Mouse (Mus musculus) heart, adult 2 months (tissue): ENCODE results near the gene Rftn2. TPM values are rescaled to one million over a fixed set of nuclear protein-coding genes. Genes with fewer than 3 reads are reported as not detected.

Source experiments
- DNase-seq, 2 experiments: peaks; one replicate each; pipeline ENCODE4 v3.0.0; 2021
- H3K27ac ChIP-seq: fragments of 200-600 bp; 2 replicates; pipeline ENCODE4 v1.8.1; 2022
- H3K27me3 ChIP-seq: fragments of 200-500 bp; 2 replicates; pipeline ENCODE4 v1.6.1; 2012; ENCODE audit warnings: mild to moderate bottlenecking, low read length, inconsistent platforms, mixed read lengths; ENCODE audit not compliant: control insufficient read depth, insufficient read depth
- H3K36me3 ChIP-seq: fragments of 200-500 bp; 2 replicates; pipeline ENCODE4 v1.6.1; 2012; ENCODE audit warnings: low read length, inconsistent platforms; ENCODE audit not compliant: control insufficient read depth, insufficient read depth
- H3K4me1 ChIP-seq: fragments of 200-500 bp; 2 replicates; pipeline ENCODE4 v1.6.1; 2011; ENCODE audit warnings: low read length; ENCODE audit not compliant: control insufficient read depth, insufficient read depth
- H3K4me3 ChIP-seq: fragments of 200-600 bp; 2 replicates; pipeline ENCODE4 v1.8.1; 2022
- H3K79me2 ChIP-seq: fragments of 200-500 bp; replicated peaks from 2 replicates; pipeline ENCODE4 v1.6.1; 2012; ENCODE audit warnings: mild to moderate bottlenecking, inconsistent platforms, low read length, moderate library complexity, mixed read lengths; ENCODE audit not compliant: control insufficient read depth, insufficient read depth
- H3K9ac ChIP-seq: fragments of 200-500 bp; 2 replicates; pipeline ENCODE4 v1.6.1; 2012; ENCODE audit warnings: low read depth, mild to moderate bottlenecking, control low read depth, inconsistent platforms, low read length, mixed read lengths
- CTCF ChIP-seq: fragments of 200-600 bp; IDR thresholded peaks from 2 replicates; pipeline ENCODE4 v1.8.1; 2022; ENCODE audit warnings: antibody characterized with exemption, mild to moderate bottlenecking, moderate library complexity
- EP300 ChIP-seq: fragments of 200-500 bp; IDR thresholded peaks from 2 replicates; pipeline ENCODE4 v1.6.1; 2011; ENCODE audit warnings: low read depth, low read length, control low read depth; ENCODE audit not compliant: insufficient read depth
- POLR2A ChIP-seq: fragments of 200-500 bp; IDR thresholded peaks from 2 replicates; pipeline ENCODE4 v1.6.1; 2011; ENCODE audit warnings: mild to moderate bottlenecking, low read depth, low read length, control low read depth; ENCODE audit not compliant: insufficient read depth
- WGBS: fragments of 180-500 bp; shearing (Covaris S2); methylation state at CpG from one replicate; pipeline ENCODE4 v1.1.7; 2018; 5-methylcytosine and 5-hydroxymethylcytosine counted together
- intact Hi-C: fragments of 180-260 bp; cut with DNase I; formaldehyde crosslinking; loops from one replicate; pipeline ENCODE4 v1.15.1; 2025
- polyA plus RNA-seq: library from polyadenylated mRNA; depleted of rRNA; stranded (reverse); fragments of >200 nt; gene quantifications from 2 replicates; pipeline ENCODE4 v1.2.3, GENCODE M21; 2012
- total RNA-seq, 2 experiments: library from RNA; stranded (reverse); gene quantifications; 2 replicates each; pipeline ENCODE4 v1.2.3; 2021

Gene Rftn2
- total and polyA plus RNA-seq, 3 experiments: 2.7 to 12.8 (median 12.1) TPM

DNA sequence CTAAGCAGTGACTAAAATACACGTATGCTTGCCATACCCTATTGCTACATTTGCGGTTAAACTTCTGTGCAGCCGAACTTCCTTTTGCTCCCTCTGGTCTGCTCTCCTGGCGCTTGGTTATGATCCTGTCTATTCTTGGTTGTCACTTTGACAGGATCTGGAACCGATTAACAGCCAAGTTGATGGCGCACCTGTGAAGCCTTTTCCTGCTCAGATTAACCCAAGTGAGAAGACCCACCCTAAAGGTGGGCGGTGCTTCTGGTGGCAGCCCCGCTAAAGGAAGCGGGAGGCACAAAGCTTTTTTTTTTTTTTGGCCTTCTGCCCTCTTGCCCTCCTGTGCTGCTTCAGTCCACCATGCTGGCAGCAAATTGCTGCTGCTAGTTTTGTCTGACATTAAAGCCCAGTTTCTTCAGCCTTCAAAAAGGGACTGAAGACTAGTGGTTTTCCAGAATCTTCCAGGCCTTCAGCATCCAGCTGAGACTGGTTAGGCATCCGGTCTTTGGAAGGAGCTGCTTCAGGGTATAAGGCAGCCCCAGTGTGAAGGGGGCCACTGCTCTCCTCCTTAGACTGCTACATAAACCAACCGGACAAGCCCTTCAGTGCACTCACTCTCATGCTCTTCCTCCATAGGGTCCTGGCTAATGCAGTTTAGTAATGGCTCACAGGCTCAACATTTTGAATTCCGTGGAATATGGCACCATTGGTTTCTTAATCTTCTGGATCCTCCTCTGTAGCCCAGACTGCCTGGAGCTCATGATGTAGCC is 16.2 kb downstream of the Rftn2 start:
- H3K9ac ChIP-seq: no peak overlapping the region
- peaks cover 2% of the 10 kb centered on the region; the same call in 1 of the 2 replicates for H3K4me1 ChIP-seq
- no peaks in the 10 kb centered on the region for H3K36me3 ChIP-seq
- no peak for TF ChIP-seq EP300
- no peak for TF ChIP-seq POLR2A
- TF ChIP-seq CTCF: no peak
- peak overlapping the region; percentile 9; the same call in 1 of the 2 replicates for H3K27ac ChIP-seq
- peak in 1 of 2 experiments; percentile 54 for DNase-seq
- no peaks in the 10 kb centered on the region for H3K79me2 ChIP-seq
- H3K27me3 ChIP-seq: no peaks in the 10 kb centered on the region
- peak overlapping the region; percentile 3; the same call in 1 of the 2 replicates for H3K4me3 ChIP-seq
- WGBS: 36% methylated on average over 12 of the region's 12 CpGs
- intact Hi-C loops: no loop called here

DNA sequence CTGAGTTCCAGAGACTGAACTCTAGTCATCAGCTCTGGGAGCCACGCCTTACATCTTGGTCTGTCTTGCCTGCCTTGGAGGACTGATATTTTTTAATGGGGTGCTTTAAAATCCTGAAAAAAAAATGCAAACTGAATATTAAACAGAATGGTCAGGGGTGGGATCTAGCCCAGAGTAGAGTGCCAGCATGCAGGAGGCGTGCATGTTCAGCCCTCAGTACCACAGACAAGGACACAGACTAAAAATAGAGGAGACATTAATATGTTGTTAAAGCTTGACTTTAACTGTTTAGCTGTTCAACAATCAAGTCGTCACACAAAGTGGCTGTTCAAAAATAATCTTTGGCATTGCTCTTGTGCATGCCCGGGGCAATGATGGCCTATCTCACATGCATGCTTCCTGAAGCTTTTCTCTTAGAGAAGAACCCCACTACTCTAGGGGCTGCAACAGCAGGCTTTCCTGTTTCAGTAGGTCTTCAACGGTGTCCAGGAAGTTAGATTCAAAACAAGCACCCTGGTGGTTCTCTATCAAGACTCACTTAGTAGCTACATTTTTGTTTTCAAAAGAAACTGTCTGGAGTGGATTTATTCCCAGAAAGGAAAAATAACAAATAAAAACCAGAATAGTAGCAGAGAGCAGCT is 18.0 kb downstream of the Rftn2 start:
- H3K36me3 ChIP-seq: no peaks in the 10 kb centered on the region
- TF ChIP-seq EP300: no peak
- peaks cover 2% of the 10 kb centered on the region; the same call in 1 of the 2 replicates for H3K4me1 ChIP-seq
- H3K4me3 ChIP-seq: no peak overlapping the region
- H3K9ac ChIP-seq: no peak overlapping the region
- no peak for DNase-seq
- intact Hi-C loops: no loop called here
- 42% methylated on average over 5 of the region's 5 CpGs for WGBS
- peak overlapping the region; percentile 2; the same call in 1 of the 2 replicates for H3K27ac ChIP-seq
- H3K79me2 ChIP-seq: no peaks in the 10 kb centered on the region
- H3K27me3 ChIP-seq: no peaks in the 10 kb centered on the region

DNA sequence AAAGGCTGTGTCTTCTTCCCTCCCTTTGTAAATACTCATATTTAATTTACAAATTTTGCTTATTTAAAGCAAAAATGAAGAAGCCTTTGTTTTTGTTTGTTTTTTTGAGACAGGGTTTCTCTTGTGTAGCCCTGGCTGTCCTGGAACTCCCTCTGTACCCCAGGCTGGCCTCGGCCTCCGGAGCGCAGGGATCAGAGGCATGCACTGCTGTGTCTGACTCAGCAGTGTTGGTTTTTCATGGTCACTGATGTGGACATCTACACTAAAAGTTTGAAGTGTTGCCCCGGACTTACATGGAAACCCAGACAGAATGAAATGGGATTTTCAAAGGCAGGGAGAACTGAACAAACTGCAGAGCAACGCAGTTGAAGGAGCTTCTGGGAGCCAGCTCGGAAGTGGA is 19.0 kb downstream of the Rftn2 start:
- no peak overlapping the region for H3K27ac ChIP-seq
- DNase-seq: no peak
- no peak overlapping the region for H3K4me3 ChIP-seq
- no peaks in the 10 kb centered on the region for H3K36me3 ChIP-seq
- H3K27me3 ChIP-seq: no peaks in the 10 kb centered on the region
- no peaks in the 10 kb centered on the region for H3K79me2 ChIP-seq
- no peak for TF ChIP-seq EP300
- no peak overlapping the region for H3K9ac ChIP-seq
- peaks cover 2% of the 10 kb centered on the region; the same call in 1 of the 2 replicates for H3K4me1 ChIP-seq
- intact Hi-C loops: no loop called here
- WGBS: 88% methylated on average over 6 of the region's 6 CpGs

DNA sequence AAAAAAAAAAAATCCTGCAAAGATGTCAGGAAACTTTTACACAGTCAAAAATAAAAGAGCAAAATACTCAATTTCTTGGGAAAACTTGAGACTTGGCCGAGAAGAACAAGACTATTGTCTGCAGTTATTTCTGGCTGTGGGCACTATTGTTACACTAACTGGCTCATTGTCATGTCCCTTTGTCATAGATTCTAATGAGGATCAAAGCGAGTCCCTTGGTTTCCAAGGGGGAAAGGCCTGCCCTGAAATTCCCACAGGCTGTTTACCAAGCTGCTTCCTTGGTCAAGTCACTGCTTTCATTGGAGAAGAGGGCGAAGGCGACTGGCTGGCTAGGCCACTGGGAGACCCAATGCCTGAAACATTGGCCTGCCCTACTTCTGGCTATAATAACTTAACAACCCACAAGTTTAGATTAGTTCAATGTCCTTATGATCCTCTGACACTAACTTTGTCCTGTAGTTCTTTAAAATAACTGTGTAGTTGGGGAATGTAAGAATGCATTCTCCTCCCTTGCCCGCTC is 20.7 kb downstream of the Rftn2 start:
- peaks cover 2% of the 10 kb centered on the region; the same call in 1 of the 2 replicates for H3K4me1 ChIP-seq
- intact Hi-C loops: no loop called here
- no peaks in the 10 kb centered on the region for H3K27me3 ChIP-seq
- H3K79me2 ChIP-seq: no peaks in the 10 kb centered on the region
- no peak overlapping the region for H3K4me3 ChIP-seq
- no peak overlapping the region for H3K9ac ChIP-seq
- WGBS: 73% methylated on average over 5 of the region's 5 CpGs
- DNase-seq: no peak
- TF ChIP-seq EP300 (no peak), CTCF (no peak), POLR2A (no peak)
- H3K36me3 ChIP-seq: no peaks in the 10 kb centered on the region
- H3K27ac ChIP-seq: no peak overlapping the region

DNA sequence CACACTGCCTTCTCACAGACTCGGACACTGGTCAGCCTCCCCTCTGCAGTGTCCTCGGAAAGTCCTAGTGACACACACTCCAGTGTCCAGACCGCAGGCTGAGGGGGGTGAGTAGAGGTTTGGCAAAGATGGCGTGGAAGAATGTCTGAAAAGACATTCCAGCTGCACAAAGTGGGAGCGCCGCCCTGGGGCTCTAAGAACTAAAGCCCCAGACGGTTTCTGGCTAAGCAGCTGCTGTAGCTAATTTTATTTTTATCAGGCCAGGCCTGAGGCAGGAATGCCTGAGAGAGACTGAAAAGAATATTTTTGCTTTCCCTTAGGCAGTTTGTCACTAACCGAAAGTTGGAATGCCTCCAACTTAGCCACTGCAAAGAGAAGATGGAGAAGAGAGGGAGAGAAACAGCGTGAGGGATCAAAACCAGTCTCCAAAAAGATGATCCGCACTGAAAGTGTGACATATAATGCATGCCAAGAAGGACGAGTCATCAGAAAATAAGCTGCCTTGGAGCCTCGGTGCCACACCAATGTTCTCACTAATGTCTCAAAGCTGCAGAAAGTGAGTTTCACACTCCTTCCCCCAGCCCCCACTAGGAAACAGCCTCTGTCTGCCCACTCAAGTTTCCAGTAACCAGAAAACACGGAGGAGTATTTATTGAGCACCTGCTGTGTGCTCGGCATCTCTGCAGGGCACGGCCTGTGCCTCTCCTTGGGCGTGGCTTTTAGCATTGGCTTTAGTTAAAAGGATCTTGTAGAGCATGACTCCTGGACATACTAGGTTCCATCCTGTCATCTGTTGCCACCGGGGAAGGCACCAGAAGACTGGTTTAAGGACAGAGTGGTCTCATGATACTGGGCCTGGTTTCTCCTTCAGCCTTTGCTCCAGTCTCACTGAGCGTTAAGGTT is 24.5 kb downstream of the Rftn2 start:
- Histone ChIP-seq H3K27ac (peak overlapping the region; percentile 69), H3K79me2 (no peaks in the 10 kb centered on the region), H3K4me3 (peak overlapping the region; percentile 40), H3K4me1 (no peaks in the 10 kb centered on the region), H3K36me3 (no peaks in the 10 kb centered on the region), H3K9ac (peak overlapping the region; percentile 29; the same call in 1 of the 2 replicates), H3K27me3 (no peaks in the 10 kb centered on the region)
- TF ChIP-seq EP300: no peak
- TF ChIP-seq CTCF: peak; percentile 24
- intact Hi-C loops: loop anchor here (5.0 kb wide), 1 partner anchor 35 kb away; the partner anchor contains the start of gene Mars2
- WGBS: 49% methylated on average over 18 of the region's 18 CpGs
- peak; percentile 68 to 70 for DNase-seq
